Mouse (Mus musculus): Measurements from ENCODE around the gene Foxn3. TPM values are rescaled to one million over a fixed set of nuclear protein-coding genes. Genes with fewer than 3 reads are reported as not detected.

Foxn3 gene
- polyA plus RNA-seq, 1 experiment, result 37.8 TPM

DNA sequence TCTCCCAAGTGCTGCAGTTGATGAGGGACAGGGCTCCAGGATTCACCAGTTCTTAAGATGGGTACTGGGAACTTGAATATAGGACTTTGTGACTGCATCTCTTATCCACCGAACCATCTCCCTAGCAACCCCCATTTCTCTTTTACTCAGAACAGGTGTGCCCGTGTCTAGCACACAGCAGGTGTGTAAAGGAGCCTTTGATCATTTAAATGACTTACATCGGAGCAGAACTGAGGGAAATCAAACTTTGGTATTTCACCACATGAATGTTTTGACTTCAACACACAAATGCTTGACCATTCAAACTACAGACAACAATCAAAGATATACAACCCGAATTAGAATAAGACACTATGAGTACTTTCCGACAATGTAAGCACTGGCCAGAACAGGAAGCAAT is 204.7 kb downstream of the Foxn3 start:
- Histone ChIP-seq H3K27ac (ENCODE audit: insufficient read depth, low read length) (no peak overlapping the region), H3K36me3 (ENCODE audit: control insufficient read depth, insufficient read depth, low read length) (no peaks in the 10 kb centered on the region), H3K4me3 (ENCODE audit: extremely low read depth, insufficient read depth, insufficient read length) (no peak overlapping the region), H3K4me1 (ENCODE audit: control insufficient read depth, insufficient read depth, insufficient read length) (peaks cover 10% of the 10 kb centered on the region; the same call in 1 of the 2 replicates), H3K27me3 (ENCODE audit: control insufficient read depth, insufficient read depth, low read length) (no peaks in the 10 kb centered on the region)
- DNase-seq (ENCODE audit: low read depth in 1 of 2, low spot score in 2 of 2), result no peak
- WGBS, result 82% methylated on average over 5 of the region's 5 CpGs
- no peak for TF ChIP-seq POLR2A (IDR thresholded peaks at IDR 0.05; ENCODE audit: low read depth, low read length)
- no peak for TF ChIP-seq CTCF (IDR thresholded peaks at IDR 0.05; ENCODE audit: extremely low read depth, insufficient read depth, insufficient read length, insufficient replicate concordance)

DNA sequence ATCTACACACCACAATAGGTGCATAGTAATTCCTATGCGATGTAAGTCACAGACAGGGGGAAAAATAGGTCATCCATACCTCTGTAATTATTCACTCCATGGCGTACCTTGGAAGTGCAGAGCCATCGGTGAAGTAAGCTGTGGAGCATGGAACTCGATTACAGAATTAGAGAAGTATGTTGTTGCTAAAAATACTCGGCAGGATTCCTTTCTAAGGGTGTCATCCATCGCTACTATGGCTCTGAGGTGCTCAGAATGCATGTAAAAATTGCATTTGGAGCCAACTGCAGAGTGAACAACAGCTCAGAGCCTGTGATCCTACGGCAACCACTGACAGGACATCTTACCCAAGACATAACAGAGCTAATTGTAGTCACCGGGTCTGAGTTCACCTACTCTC is 206.7 kb downstream of the Foxn3 start:
- H3K4me1 ChIP-seq (ENCODE audit: control insufficient read depth, insufficient read depth, insufficient read length), result peaks cover 10% of the 10 kb centered on the region; the same call in 1 of the 2 replicates
- H3K27ac ChIP-seq (ENCODE audit: insufficient read depth, low read length), result no peak overlapping the region
- no peaks in the 10 kb centered on the region for H3K27me3 ChIP-seq (ENCODE audit: control insufficient read depth, insufficient read depth, low read length)
- H3K36me3 ChIP-seq (ENCODE audit: control insufficient read depth, insufficient read depth, low read length), result no peaks in the 10 kb centered on the region
- TF ChIP-seq CTCF (IDR thresholded peaks at IDR 0.05; ENCODE audit: extremely low read depth, insufficient read depth, insufficient read length, insufficient replicate concordance) (no peak), POLR2A (IDR thresholded peaks at IDR 0.05; ENCODE audit: low read depth, low read length) (no peak)
- H3K4me3 ChIP-seq (ENCODE audit: extremely low read depth, insufficient read depth, insufficient read length), result no peak overlapping the region
- WGBS, result 88% methylated on average over 8 of the region's 8 CpGs
- no peak for DNase-seq (ENCODE audit: low read depth in 1 of 2, low spot score in 2 of 2)

DNA sequence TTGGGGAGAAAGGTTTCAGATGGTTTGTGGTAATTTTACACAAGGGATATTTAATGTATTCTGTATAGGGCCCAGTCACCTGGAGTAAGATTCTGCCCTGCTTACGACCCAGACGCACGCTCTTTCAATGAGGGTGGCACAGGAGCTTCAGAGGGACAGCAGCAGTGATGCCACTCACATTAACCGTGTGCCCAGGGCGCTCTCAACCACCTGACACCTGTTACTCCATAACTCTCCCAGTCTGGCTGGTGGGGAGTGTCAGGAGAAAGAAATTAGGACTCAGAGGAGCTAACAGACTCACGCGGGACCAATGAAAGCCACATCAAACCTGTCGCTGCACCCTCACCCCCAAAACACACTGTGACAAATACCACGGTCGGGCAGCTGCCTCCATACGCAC is 209.7 kb downstream of the Foxn3 start:
- no peak overlapping the region for H3K4me3 ChIP-seq (ENCODE audit: extremely low read depth, insufficient read depth, insufficient read length)
- TF ChIP-seq POLR2A (IDR thresholded peaks at IDR 0.05; ENCODE audit: low read depth, low read length) (no peak), CTCF (IDR thresholded peaks at IDR 0.05; ENCODE audit: extremely low read depth, insufficient read depth, insufficient read length, insufficient replicate concordance) (no peak)
- no peaks in the 10 kb centered on the region for H3K27me3 ChIP-seq (ENCODE audit: control insufficient read depth, insufficient read depth, low read length)
- no peak for DNase-seq (ENCODE audit: low read depth in 1 of 2, low spot score in 2 of 2)
- 88% methylated on average over 11 of the region's 11 CpGs for WGBS
- H3K36me3 ChIP-seq (ENCODE audit: control insufficient read depth, insufficient read depth, low read length), result no peaks in the 10 kb centered on the region
- H3K4me1 ChIP-seq (ENCODE audit: control insufficient read depth, insufficient read depth, insufficient read length), result no peaks in the 10 kb centered on the region
- no peak overlapping the region for H3K27ac ChIP-seq (ENCODE audit: insufficient read depth, low read length)

DNA sequence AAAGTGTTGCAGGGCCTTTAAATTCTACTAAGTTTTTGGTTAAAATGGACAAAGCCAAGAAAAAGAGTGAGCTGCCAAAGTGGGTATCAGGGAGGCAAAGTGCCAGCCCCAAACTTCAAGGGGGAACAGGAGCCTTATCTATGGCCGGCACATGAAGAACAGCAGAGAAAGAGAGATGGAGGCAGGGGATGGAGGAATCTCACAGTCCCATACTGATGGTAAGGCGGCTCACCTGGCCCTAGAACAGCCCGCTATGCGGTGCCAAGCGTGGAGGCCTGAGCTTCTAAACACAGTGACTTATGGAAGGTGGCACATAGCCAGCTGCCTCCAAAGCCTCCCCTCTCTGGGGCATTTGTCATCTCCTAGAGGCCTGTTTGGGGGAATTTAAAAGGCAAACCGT is 210.8 kb downstream of the Foxn3 start:
- DNase-seq (ENCODE audit: low read depth in 1 of 2, low spot score in 2 of 2), result no peak
- no peaks in the 10 kb centered on the region for H3K4me1 ChIP-seq (ENCODE audit: control insufficient read depth, insufficient read depth, insufficient read length)
- H3K36me3 ChIP-seq (ENCODE audit: control insufficient read depth, insufficient read depth, low read length), result no peaks in the 10 kb centered on the region
- H3K4me3 ChIP-seq (ENCODE audit: extremely low read depth, insufficient read depth, insufficient read length), result no peak overlapping the region
- no peak overlapping the region for H3K27ac ChIP-seq (ENCODE audit: insufficient read depth, low read length)
- 86% methylated on average over 6 of the region's 6 CpGs for WGBS
- TF ChIP-seq CTCF (IDR thresholded peaks at IDR 0.05; ENCODE audit: extremely low read depth, insufficient read depth, insufficient read length, insufficient replicate concordance) (no peak), POLR2A (IDR thresholded peaks at IDR 0.05; ENCODE audit: low read depth, low read length) (no peak)
- no peaks in the 10 kb centered on the region for H3K27me3 ChIP-seq (ENCODE audit: control insufficient read depth, insufficient read depth, low read length)

DNA sequence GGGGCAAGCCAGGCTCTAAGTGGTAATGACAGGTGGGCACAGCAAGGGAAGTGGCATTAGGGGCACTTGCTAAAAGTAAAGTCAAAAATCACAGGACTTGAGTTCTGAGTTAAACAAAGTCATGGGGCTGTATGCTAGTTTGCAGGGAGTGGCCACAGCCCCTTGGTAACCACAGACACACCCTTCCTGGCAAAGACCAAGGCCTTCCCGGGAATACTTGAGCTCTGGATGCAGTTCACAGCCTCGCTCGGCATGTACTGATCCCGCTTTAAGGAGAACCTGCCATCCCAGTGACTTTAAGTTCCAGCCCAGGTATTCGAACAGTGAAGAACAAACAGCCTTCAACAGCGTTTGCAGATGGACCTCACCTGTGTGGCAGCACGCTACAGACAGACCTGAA is 211.2 kb downstream of the Foxn3 start:
- no peaks in the 10 kb centered on the region for H3K4me1 ChIP-seq (ENCODE audit: control insufficient read depth, insufficient read depth, insufficient read length)
- 84% methylated on average over 7 of the region's 7 CpGs for WGBS
- no peak overlapping the region for H3K27ac ChIP-seq (ENCODE audit: insufficient read depth, low read length)
- no peak overlapping the region for H3K4me3 ChIP-seq (ENCODE audit: extremely low read depth, insufficient read depth, insufficient read length)
- no peak for DNase-seq (ENCODE audit: low read depth in 1 of 2, low spot score in 2 of 2)
- no peaks in the 10 kb centered on the region for H3K36me3 ChIP-seq (ENCODE audit: control insufficient read depth, insufficient read depth, low read length)
- no peak for TF ChIP-seq POLR2A (IDR thresholded peaks at IDR 0.05; ENCODE audit: low read depth, low read length)
- TF ChIP-seq CTCF (IDR thresholded peaks at IDR 0.05; ENCODE audit: extremely low read depth, insufficient read depth, insufficient read length, insufficient replicate concordance), result no peak
- no peaks in the 10 kb centered on the region for H3K27me3 ChIP-seq (ENCODE audit: control insufficient read depth, insufficient read depth, low read length)

DNA sequence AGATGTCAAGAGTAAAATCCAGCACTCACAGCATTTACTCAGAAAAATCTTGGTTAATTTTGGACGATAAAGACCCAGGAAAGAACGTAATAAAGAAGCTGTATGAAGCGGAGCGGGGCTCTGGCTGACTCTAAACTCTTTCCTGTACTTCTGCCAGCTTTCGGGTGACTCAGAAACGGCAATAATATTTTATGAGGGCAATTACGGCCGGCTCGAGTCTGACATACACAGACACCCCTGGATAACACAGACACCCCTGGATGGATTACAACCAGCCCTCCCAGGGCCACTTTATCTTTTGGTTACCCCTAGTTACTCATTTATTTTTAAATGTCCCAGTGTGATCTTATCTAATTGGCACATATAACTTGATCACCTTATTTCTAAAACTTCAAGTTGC is 211.7 kb downstream of the Foxn3 start:
- no peaks in the 10 kb centered on the region for H3K4me1 ChIP-seq (ENCODE audit: control insufficient read depth, insufficient read depth, insufficient read length)
- no peak overlapping the region for H3K27ac ChIP-seq (ENCODE audit: insufficient read depth, low read length)
- H3K36me3 ChIP-seq (ENCODE audit: control insufficient read depth, insufficient read depth, low read length), result no peaks in the 10 kb centered on the region
- no peak for DNase-seq (ENCODE audit: low read depth in 1 of 2, low spot score in 2 of 2)
- no peaks in the 10 kb centered on the region for H3K27me3 ChIP-seq (ENCODE audit: control insufficient read depth, insufficient read depth, low read length)
- TF ChIP-seq CTCF (IDR thresholded peaks at IDR 0.05; ENCODE audit: extremely low read depth, insufficient read depth, insufficient read length, insufficient replicate concordance) (no peak), POLR2A (IDR thresholded peaks at IDR 0.05; ENCODE audit: low read depth, low read length) (no peak)
- H3K4me3 ChIP-seq (ENCODE audit: extremely low read depth, insufficient read depth, insufficient read length), result no peak overlapping the region
- 76% methylated on average over 9 of the region's 9 CpGs for WGBS

DNA sequence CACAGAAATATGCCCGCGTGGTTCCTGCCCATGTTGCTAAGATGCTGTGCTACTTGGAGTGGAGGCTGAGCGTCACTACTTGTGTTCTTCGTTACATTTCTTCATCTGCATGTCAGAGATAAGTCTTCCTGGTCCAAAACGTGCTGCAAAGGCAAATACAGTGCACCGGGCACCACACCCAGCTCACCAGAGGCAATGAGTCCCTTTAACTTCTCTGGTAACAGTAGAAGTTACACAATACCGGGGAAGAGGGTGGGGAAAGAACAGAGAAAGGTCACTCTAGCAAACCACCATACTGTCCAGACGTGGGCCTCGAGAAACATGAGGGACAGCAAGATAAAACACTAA is 213.8 kb downstream of the Foxn3 start:
- TF ChIP-seq POLR2A (IDR thresholded peaks at IDR 0.05; ENCODE audit: low read depth, low read length) (no peak), CTCF (IDR thresholded peaks at IDR 0.05; ENCODE audit: extremely low read depth, insufficient read depth, insufficient read length, insufficient replicate concordance) (no peak)
- no peaks in the 10 kb centered on the region for H3K4me1 ChIP-seq (ENCODE audit: control insufficient read depth, insufficient read depth, insufficient read length)
- no peaks in the 10 kb centered on the region for H3K27me3 ChIP-seq (ENCODE audit: control insufficient read depth, insufficient read depth, low read length)
- H3K36me3 ChIP-seq (ENCODE audit: control insufficient read depth, insufficient read depth, low read length), result no peaks in the 10 kb centered on the region
- WGBS, result 78% methylated on average over 9 of the region's 9 CpGs
- no peak for DNase-seq (ENCODE audit: low read depth in 1 of 2, low spot score in 2 of 2)
- no peak overlapping the region for H3K4me3 ChIP-seq (ENCODE audit: extremely low read depth, insufficient read depth, insufficient read length)
- H3K27ac ChIP-seq (ENCODE audit: insufficient read depth, low read length), result no peak overlapping the region

Measured in spleen, adult 2 months (tissue).